Mouse (Mus musculus) neutrophil, adult 5-6 weeks (primary cell): Measurements from ENCODE around the gene Gm16181. TPM values are rescaled to one million over a fixed set of nuclear protein-coding genes. Genes with fewer than 3 reads are reported as not detected.

Experiments
- ATAC-seq: fragments of 151-379, 151-347 bp; 2 replicates; pipeline ENCODE4 v1.8.0; 2017; ENCODE audit warnings: mild to moderate bottlenecking, moderate TSS enrichment; ENCODE audit not compliant: insufficient number of reproducible peaks, poor library complexity, low FRiP score, severe bottlenecking; ENCODE audit errors: extremely low read depth
- total RNA-seq: library from RNA; stranded (forward); fragments of 200-1000 nt; gene quantifications from 2 replicates; pipeline ENCODE4 v1.2.3, GENCODE M21; 2017

Gene Gm16181
- 2.1 TPM in 1 of 2 replicates, not detected in the other for total RNA-seq

DNA sequence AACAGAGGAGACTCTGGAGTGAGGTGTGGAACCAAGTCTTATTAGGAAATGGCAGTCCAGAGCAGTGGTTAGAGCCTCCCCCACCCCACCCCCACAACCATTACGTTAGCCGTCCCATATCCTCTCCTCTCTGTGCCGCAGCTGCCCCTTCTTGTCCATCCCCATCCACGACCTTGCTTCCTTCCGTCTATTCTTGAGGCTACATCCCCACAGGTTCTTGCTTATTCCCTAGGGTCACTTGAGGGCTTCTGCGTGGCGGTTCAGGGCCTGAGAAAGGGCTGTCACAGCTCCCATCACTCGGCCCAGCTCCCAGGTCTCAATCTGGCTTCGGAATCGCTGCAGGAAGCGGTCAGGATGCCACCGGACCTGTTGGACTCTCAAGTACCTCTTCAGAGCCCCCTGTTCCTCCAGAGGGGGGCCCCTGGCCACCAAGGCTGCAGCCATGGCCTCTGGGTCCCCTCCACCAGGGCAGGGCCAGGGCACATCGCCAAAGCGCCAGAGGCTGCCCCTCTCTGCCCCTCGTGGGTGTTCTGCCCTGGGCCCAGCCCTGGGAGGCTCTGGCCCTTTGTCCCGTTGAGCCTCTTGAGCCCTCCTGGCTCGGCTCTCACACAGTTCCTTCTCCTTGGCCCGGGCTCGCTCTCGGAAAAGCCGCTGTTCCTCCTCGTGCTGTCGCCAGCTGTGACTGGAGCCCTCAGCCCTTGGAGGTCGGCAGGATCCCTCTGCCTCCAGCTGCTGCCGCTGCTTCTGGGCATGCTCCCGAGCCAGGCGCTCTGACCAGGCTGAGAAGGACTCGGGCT is at the start of gene Gm16181:
Gm16181 (plus strand) TSS at position 679 of the 797 bp plus-strand sequence.
- ATAC-seq, result no peak

DNA sequence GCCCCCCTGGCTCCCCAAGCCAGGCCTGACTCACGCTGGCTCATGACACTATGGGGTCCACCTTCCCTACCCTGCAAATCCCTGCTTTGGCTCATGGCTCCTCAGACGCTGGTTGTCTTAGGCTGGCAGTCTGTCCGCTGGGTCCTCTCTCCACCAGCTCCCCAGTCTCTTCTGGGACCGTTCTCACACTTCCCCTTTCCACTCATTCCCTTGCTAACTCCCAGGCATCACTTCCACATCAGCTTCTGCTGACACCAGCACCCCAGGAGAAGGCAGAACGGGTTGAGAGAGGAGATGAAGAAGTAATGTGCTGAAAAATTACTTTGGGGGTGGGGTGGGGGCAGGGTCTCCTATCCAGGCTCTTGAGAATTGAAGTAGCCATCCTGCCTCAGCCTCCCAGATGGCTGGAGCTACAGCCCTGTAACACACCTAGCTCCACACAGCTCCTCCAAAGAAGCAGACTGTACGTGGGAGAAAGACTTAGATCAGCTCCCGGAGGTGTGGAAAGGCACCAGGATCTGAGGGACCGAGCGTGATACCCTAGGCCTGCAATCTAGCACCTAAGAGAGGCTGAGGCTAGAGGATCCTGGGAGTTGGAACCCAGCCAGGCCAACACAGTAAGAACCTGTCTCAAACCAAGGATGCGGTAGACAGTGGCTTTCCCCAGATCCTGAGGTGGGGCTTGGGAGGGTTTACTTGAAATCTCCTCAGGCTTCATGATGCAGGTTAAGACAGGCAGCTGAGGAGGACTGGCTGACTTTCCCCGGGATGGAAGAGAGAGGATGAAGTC is 48.0 kb upstream of the Gm16181 start:
- 0 out of 2 replicates have a peak, but pooled peaks have one; percentile 23 for ATAC-seq

DNA sequence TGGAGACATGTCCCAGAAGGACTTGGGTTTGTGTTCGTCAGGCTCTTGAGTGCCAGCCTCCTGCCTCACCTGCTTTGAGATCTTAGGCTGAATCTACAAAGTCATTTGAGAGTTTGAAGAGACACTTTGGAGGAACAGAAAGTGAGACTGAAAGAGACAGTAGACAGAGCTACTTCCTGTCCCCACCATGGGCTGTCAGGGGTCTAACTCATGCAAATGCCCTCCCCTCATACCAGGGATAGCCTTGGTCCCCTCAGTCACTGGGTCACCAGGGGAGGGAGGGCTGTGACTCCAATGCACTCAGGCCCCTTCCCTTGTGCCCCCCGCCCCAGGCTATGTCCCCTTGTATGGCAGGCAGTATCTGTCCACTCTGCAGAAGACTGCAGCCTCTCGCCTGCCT is 47.3 kb upstream of the Gm16181 start:
- peak; percentile 36; the same call in 1 of the 2 replicates for ATAC-seq

DNA sequence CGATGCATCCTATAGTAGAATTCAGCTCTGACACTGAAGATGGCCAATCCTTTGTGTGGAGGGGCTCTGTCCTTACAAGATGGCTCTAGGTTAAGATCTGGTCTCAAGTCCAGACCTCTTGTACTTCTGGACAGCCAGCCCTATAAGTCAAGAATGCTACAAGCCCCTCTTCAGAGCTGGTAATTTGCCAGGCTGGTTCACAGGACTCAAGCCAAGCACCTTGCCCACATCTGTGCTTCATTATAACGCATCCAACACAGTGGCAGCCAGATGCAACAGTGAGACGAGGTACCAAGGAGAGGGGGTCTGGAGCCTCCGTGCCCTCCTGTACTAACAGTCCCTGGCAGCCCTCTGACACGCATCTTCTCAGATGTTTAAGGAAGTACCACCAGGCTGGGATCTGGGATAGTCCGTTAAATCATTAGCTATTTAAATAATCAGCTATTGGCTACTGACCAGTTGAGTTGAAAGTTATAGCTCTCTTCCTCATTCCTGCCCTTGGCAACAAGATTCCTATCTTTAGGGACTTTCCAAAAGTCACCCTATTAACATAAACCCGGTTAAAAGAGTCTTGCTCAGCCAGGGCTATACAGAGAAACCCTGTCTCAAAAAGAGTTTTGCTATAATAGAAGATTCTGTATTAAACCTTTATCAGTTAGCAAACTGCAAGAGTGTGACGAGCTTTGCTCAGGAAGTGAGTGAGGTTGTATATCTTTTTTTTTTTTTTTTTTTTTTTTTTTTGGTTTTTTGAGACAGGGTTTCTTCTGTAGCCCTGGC is 46.2 kb upstream of the Gm16181 start:
- ATAC-seq, result no peak

DNA sequence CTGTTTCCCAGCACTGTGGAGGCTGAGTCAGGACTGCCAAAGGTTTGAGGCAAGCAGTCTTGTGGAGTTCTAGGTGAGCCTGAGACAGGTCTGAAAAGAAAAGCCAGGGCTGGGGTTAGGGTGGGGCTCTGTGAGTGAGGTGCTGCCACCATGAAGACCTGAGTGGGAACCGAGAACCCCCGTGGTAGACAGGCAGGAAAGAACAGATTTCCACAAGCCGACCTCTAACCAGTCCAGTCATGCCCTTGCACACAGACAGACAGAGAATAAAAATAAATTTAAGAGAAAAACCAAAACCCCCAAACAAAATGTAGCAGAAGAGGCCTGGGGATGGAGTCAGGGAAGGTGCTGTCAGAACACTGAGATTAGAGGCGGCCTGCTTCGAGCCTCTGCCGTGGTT is 45.3 kb upstream of the Gm16181 start:
- no peak for ATAC-seq

DNA sequence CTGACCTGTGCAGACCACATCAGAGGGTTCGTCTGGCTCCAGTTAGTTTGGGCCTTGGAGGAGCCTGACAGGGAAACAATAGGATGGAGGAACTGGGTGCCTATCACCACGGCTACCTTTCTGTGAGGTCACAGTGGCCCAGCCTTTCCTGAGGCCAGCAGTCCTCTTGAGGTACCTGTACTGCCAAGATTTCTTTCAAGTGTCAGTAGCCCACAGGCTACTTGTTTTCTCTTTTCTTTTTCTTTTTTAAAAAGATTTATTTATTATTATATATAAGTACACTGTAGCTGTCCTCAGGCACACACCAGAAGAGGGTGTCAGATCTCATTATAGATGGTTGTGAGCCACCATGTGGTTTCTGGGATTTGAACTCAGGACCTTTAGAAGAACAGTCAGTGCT is 44.7 kb upstream of the Gm16181 start, which contains the start of gene Aif1:
Aif1 (minus strand) TSS at position 101 of the 400 bp plus-strand sequence.
- no peak for ATAC-seq

DNA sequence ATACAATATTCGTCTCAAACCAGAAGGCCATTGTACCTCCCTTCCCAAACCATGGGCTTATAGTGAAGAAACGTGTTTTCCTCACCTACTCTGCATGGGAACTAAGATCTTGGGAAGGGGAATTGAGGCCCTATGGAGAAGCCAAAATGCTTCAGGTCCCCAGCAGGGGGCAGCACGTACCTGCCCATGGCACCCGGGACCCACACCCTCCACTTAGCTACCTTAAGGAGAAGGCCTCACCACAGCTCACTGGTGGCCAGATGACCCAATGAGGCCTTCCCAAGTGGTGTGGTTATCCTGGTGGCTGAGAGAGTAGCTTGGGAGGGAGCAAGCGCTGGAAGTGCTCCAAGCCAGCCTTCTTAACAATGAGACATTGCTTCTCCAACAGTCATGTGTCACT is 42.1 kb upstream of the Gm16181 start:
- peak; percentile 93 for ATAC-seq

DNA sequence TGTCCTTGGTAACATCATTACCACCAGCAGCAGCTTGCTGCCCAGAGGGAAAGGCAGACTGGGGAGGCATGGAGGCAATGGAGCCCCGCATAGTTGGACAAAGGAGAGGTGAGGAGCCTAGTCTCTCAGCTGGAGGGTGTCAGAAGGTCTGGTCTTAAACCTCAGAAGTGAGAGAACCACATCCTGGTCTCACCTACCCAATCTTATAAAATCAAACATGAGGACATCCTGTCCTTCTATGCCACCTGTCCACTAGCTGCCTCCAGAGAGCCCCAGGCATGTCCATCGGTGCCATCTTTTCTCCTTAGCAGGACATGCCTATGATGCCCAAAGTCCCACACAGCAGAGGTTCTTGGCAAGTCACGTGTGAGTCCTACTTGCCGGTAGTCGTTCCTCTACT is 40.5 kb upstream of the Gm16181 start:
- no peak for ATAC-seq

DNA sequence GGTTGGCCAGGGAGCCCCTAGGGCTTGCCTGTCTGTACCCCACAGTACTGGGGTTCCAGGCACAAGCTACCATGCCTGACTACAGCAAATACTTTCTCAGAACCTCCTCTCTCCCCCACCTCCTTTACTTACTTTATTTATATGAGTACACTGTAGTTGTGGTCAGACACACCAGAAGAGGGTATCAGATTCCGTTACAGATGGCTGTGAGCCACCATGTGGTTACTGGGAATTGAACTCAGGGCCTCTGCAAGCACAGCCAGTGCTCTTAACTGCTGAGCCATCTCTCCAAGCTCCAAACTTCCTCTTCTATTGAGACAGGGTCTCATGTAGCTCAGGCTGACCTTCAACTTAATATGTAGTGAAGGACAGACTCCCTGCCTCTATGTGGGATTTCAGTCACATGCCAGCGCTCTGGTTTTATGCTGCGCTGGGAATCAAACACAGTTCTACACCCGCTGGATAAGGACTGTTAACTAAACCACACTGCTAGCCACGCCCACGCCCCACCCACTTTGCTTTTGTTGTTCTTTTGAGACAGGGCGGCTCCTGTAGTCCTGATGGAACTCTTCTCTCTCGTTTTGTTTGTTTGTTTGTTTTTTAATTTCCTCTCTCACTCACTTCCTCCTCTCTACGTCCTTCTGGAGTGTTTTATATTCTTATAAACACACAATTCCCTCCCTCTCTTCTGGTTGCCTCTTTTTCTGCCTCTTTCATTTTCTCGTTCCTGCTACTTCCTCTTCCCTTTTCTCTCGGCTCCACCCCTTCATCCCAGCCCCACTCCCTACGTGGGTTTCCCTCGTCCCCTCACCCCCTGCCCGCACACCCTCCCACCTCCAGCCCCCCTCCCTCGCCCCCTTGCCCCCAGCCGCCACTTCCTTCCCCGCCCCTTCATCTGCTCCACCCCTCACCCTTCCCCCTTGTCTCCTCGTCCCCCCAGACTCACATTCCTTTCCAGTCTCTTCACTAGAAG is 34.7 kb upstream of the Gm16181 start:
- ATAC-seq, result peak; percentile 47

DNA sequence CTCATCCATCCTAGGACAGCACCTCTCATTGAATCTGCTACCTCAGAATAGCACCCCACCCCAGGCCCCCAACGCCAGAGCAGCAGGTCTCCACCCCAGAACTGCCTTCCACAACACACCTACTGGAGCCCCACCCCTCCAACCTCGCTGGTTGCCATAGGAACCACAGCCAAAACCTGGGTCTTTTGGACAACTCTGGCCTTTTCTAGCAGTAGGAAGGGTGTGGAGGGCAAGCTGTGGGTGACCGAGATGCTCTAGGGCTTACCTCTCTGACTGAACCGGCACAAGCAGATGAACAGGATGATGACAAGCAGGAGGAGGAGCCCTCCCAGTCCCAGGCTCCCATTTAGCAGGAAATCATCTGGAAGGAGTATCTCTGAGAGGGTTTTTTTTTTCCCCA is 34.0 kb upstream of the Gm16181 start:
- peak; percentile 76 for ATAC-seq

DNA sequence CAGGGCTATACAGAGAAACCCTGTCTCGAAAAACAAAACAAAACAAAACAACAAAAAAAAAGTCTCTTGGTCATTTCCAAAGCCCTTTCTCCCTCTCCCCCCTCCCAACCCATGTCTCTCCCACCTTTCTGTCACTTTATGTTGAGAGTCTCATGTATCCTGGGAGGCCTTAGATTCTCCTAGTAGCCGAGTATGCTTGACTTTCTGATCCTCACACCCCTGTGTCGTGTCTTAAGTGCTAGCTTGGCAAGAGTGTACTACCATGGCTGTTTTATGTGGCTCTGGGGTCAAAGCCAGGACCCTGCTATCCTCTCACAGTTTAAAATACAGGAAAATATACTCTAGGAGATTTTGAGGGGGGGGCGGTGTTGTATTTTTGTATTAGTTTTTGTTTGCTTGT is 33.3 kb upstream of the Gm16181 start:
- no peak for ATAC-seq

DNA sequence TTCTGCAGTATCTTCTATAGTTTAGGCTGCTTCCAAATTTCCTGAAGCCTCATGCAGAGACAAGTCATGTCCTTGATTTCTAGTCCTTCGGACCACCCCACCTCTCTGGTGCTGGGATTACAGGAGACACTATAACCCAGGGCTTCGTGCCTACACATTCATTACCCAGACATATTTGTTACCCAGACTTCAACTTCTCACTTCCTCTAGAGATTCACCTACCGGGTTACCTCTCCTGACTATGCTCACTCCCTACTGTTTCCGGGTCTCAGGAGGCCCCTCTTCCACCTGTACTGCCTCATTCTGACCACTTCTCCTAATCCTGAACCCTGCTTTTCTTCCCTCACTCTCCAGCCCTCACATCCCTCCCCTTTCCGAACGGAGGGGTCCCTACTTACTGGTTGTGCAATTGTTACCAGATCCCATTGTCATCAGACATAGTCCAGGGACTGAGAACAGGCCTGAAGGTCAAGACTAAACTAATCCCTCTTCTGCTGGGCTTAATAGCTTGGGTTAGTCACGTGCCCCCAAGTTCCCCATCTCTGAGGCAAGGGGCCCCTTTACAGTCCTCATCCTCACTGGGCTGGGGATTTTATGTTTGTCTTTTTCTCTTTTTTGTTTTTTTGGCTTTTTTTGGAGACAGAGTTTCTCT is 32.5 kb upstream of the Gm16181 start, which contains the start of gene Lst1:
Lst1 (minus strand) TSS at position 481 of the 652 bp plus-strand sequence.
- no peak for ATAC-seq

DNA sequence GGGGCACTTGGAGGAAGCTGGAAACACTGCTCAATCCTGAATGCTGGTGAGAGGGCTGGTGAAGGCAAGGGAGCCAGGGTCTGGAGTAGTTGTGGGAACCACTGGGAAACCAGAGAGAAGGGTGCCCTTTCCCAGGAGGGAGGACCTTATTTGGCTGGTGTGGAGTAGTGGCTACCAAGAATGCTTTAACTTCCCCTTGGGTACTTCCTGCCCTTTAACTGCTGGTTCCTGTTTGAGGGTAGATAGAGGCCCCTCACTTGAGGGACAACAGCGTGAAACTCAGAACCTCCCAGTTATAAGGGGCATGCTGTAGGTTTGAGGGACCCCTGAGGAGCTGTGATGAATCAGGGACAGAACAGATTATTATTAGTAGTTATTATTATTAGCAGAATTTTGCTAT is 31.4 kb upstream of the Gm16181 start:
- ATAC-seq, result no peak

DNA sequence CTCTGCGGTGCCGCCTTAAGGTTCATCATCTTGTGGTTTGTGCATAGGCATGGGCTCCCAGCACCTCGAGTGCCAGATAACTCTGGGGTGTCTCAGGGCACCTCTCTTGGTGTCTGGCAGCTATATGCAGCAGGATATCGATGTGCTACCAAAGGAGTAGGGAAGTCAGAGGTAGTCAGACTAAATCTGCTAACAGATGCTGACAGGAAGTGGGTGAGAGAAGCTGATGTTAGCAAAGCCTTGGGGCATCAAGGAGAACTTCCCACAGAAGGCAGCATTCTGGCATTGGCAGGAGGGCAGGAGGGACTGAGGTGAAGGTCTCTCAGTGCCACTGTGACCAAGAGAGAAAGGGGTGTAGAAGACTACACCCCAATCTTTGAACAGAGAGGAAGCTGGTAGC is 30.5 kb upstream of the Gm16181 start:
- ATAC-seq, result no peak

DNA sequence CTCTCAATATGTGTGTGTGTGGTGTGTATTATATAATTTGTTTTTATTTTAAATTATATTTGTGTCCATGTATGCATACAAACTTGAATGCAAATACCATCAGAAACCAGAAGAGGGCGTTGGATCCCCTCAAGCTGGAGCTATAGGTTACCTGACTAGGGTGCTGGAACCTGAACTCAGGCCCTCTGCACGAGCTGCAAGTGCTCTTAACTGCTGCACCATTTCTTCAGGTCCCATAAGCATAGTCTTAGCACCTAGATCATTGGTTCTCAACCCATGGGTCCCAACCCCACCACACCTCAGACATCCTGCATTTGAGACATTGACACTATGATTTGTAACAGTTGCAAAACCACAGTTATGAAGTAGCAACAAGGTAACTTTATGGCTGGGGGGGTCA is 28.9 kb upstream of the Gm16181 start:
- ATAC-seq, result no peak

DNA sequence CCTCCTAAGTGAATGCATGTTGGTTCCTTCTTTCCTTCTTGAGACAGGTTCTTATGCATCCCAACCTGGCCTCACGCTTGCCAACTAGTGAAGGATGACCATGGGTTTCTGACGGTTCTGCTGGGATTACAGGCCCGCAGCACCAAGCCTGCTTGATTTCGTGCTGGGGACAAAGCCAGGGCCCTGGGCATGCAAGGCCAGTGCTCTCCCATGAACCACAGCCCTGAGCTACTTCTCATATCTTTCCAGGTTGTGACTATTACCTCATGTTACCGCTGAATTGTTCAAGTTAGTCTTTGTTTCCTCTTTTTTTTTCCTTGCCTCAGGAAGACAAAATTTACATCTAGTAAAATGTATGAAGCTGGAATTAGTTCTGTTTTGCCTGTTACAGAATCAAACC is 27.7 kb upstream of the Gm16181 start:
- ATAC-seq, result no peak

DNA sequence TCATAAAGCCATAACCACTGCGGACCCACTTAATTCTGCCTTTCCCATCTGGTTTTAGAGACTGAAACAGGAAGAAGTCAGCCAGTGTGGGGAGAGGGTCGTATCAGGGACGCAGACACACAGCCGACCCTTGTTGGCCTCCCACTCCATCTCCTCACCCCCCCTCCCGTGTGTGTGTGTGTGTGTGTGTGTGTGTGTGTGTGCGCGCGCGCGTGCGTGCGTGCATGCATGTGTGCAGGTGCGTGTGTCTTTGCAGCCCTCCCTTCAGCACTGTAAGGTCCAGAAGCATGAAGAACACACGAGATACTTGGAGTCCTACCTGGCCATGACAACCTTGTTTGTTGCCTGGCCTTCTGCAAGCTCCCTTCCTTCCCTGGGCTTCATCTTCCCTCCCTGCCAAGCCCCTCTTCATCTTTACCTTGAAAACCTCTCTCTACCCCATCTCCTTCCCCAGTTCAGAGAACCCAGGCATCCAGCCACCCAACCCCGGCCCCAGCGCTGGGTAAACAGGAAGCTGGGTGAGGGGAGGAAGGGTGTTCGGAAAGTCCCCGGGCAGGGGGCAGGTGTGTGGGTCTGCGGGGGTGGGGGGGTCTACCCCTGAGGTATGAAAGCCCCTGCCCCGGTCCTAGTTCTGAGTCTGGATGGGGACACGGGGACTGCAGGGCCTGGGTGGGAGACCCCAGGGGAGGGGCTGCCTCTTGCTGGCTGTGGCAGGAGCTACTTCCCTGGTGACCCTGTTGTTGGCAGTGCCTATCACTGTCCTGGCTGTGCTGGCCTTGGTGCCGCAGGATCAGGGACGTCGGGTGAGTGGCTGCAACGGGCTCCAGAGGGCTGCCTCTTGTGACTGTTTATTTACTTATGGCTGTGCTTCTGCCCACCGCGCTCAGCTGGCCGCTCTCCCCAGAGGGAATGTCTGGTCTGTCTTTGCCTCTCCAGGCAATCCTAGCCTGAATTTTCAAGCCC is 26.5 kb upstream of the Gm16181 start, which contains the start of gene Ltb:
Ltb (plus strand) TSS at position 559 of the 963 bp plus-strand sequence.
- peak; percentile 40 for ATAC-seq
